Mouse (Mus musculus) cortical plate, adult 2 months (tissue): Measurements from ENCODE around the gene Adamts18.

ENCODE experiments used
- CTCF ChIP-seq: fragments of 200-500 bp; IDR thresholded peaks from 2 replicates; pipeline ENCODE4 v1.5.1; 2011; ENCODE audit warnings: mild to moderate bottlenecking, control low read depth, low read length; ENCODE audit not compliant: insufficient read depth; ENCODE audit errors: extremely low read depth
- POLR2A ChIP-seq: fragments of 200-500 bp; IDR thresholded peaks from 2 replicates; pipeline ENCODE4 v1.6.1; 2011; ENCODE audit warnings: mild to moderate bottlenecking, low read length, control low read depth; ENCODE audit not compliant: insufficient read depth; ENCODE audit errors: extremely low read depth

DNA sequence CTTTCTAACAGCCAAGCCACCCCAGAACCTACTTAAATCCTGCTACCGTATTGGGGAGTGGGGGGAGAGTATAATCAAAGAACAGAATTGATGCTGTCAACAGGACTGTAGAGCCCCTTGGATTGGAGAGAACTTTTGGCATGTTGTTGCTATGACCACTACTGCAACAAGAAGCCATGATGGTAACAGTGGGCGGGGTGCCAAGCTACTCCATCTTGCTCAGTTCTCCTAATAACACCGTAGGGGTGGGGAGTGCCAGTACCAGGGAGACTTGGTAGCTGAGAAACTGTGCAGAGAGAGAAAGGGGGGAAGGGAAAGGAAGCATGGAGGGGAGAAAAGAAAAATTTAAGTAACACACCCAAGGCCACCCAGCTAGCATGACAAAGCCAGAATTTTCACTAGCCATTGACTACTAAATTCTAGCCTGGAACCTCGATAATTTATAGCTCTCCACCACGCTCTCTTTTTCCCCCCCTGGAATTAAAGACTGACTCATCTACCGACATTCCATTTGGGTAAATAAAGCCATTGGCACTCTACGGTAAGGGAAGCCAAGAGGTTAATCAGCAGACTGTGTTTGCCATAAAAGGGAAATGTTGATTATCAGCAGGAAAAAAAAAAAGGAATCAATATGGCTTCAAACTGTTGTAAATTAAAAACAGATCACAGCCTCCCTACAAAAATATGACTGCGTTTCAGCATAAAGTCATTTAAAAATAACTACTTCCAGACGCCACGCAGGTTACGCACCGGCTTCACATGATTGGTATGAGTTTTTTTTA lies 44.5 kb downstream of the Adamts18 start:
- TF ChIP-seq CTCF = no peak
- TF ChIP-seq POLR2A = no peak
